Mouse (Mus musculus) bone marrow macrophage, adult 2 months (primary cell): ENCODE results near the gene Trmt2a.

Experiments
- CTCF ChIP-seq: IDR thresholded peaks from 2 replicates; pipeline ENCODE4 v1.5.1; 2012; ENCODE audit warnings: low read depth, mild to moderate bottlenecking, low read length, moderate library complexity
- POLR2A ChIP-seq: IDR thresholded peaks from 2 replicates; pipeline ENCODE4 v1.6.1; 2012; ENCODE audit warnings: mild to moderate bottlenecking, low read depth, low read length, borderline replicate concordance

DNA sequence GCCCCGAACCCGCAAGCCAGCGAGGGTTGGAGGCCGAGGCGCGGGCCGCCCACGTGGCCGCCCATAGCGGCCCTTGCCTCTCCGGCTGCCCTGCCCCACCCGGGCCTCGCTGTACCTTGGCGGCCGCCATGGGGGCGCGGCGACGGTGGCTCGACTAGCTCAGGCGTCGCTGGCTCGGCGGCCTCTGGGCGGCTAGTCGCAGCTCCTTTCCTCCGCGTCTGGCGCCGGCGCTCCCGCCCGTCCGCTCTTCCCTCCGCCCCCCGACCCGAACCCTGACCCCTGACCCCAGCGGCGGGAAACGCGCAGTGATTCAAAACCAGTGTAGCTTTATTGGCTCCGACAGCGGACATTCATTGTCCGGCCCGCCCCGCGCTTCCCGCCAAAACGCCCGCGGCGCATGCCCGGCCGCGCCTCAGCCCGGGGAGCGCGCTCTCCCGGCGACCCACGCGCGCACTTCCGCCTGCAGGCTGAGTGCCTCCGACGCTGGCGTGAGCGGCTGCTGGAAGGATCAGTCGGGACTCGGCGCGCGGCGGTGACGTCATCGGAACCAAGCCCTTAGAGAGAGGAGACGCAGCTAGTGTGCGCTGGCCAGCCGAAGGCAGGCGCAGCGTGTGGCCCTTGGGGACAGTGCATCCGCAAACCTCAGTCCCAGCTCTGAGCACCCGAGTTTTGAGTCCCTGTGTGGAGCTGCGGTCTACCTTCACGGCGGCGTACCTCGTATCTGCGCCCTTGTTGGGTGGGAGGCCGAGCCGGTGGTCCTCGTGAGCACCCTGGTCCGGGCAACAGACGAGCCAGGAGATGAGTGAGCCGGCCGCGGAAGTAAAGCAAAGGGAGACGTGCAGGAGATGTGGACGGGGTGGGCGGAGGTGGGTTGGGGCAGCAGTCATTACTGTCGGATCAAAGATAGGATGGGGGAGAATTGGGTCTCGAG lies at the start of gene Trmt2a, which contains the start of gene Ranbp1:
- TF ChIP-seq CTCF: 0 out of 2 replicates have a peak, but pooled peaks have one; percentile 7
- TF ChIP-seq POLR2A: no peak; the same call in 1 of the 2 replicates
